Mouse (Mus musculus) urinary bladder, postnatal 36 days (tissue): Measurements from ENCODE around the gene Mib2.
"Not testable (repeated sequence)": the region's sequence is repeated elsewhere in the genome, so short reads cannot be mapped to it uniquely, and the experiment has no call there.

Experiments
- DNase-seq, 2 experiments: peaks; one replicate each; pipeline ENCODE4 v3.0.0; 2022; ENCODE audit warnings: low spot score in 2 of 2, mixed read lengths in 1 of 2

The Mib2 gene

GRCm38 (mm10) chr4:155668689-155669597 is at the start of gene Mib2:
Gene Mib2, minus strand, starts transcription at chr4:155669198.
- DNase-seq: peak; percentile 94 to 95

- DNase-seq: no peak
Measured at GRCm38 (mm10) chr4:155710521-155711252, 41.7 kb upstream of the Mib2 start.

GRCm38 (mm10) chr4:155708988-155709387 is 40.0 kb upstream of the Mib2 start:
- DNase-seq: no peak

GRCm38 (mm10) chr4:155708582-155708981 is 39.6 kb upstream of the Mib2 start:
- DNase-seq: no peak

GRCm38 (mm10) chr4:155705592-155705929 is 36.6 kb upstream of the Mib2 start:
- DNase-seq: peak in 1 of 2 experiments; percentile 25

- DNase-seq: peak; percentile 93 to 95
Measured at GRCm38 (mm10) chr4:155704721-155705591, 36.0 kb upstream of the Mib2 start, which contains the start of gene Ssu72. Gene Ssu72, plus strand, starts transcription at chr4:155704800.

GRCm38 (mm10) chr4:155703425-155703929 is 34.5 kb upstream of the Mib2 start:
- no peak for DNase-seq

GRCm38 (mm10) chr4:155700425-155700824 is 31.4 kb upstream of the Mib2 start:
- DNase-seq: no peak

GRCm38 (mm10) chr4:155696261-155697255 is 27.6 kb upstream of the Mib2 start:
- no peak for DNase-seq

GRCm38 (mm10) chr4:155695531-155696062 is 26.6 kb upstream of the Mib2 start:
- DNase-seq: no peak

GRCm38 (mm10) chr4:155694482-155695401 is 25.7 kb upstream of the Mib2 start:
- DNase-seq: peak; percentile 54 to 57

- DNase-seq: peak; percentile 53 to 61
Measured at GRCm38 (mm10) chr4:155694111-155694481, 25.1 kb upstream of the Mib2 start, which contains the start of gene Fndc10. Gene Fndc10, plus strand, starts transcription at chr4:155694342.

GRCm38 (mm10) chr4:155692421-155692820 is 23.4 kb upstream of the Mib2 start:
- DNase-seq: no peak

GRCm38 (mm10) chr4:155690571-155691375 is 21.8 kb upstream of the Mib2 start:
- DNase-seq: no peak

- not testable (repeated sequence) for DNase-seq
Measured at GRCm38 (mm10) chr4:155687764-155688163, 18.8 kb upstream of the Mib2 start.

GRCm38 (mm10) chr4:155683670-155684277 is 14.8 kb upstream of the Mib2 start:
- DNase-seq: not testable (repeated sequence)

GRCm38 (mm10) chr4:155675991-155676390 is 7.0 kb upstream of the Mib2 start:
- DNase-seq: no peak

GRCm38 (mm10) chr4:155672082-155672481 is 3.1 kb upstream of the Mib2 start:
- no peak for DNase-seq
